Mouse (Mus musculus): ENCODE data around the gene Gm10203.
"Not testable (repeated sequence)": the region's sequence is repeated elsewhere in the genome, so short reads cannot be mapped to it uniquely, and the experiment has no call there.

Gm10203 gene

DNA sequence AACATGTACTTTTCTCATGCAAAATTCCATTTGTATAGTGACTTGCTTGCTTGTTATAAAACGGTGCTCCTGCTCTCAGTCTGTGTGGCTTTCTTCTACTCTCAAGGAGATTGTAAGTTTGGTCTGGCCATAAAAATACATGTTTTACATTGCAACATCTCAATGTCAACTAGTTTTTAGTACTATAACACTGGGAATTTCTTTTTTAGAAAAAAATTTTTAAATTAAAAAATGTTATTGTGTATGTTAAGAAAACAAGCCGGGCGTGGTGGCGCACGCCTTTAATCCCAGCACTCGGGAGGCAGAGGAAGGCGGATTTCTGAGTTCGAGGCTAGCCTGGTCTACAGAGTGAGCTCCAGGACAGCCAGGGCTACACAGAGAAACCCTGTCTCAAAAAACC lies at the start of gene Gm10203:
Gene Gm10203 (plus strand): TSS at position 301 of the 400 bp plus-strand sequence.
- not testable (repeated sequence) for DNase-seq (ENCODE audit: low spot score)

DNA sequence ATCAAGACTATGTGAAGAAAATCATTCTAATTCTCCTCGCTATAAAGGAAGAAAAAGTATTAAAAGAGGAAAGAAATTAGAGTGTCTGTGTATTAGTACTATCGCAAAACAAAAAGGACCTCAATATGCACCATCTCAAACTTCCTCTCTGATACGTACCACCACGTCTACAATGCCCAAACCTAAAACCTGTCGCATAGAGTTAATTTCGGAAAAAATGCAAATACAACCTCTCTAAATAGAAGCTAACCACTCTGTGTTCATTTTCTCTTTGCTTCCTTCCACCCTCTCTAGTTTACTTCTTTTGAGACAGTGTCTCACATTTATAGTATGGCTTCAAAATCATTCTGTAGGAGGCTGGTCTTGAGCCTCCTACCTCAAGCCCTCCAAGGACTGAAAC lies 37.6 kb upstream of the Gm10203 start:
- DNase-seq (ENCODE audit: low spot score) = no peak

DNA sequence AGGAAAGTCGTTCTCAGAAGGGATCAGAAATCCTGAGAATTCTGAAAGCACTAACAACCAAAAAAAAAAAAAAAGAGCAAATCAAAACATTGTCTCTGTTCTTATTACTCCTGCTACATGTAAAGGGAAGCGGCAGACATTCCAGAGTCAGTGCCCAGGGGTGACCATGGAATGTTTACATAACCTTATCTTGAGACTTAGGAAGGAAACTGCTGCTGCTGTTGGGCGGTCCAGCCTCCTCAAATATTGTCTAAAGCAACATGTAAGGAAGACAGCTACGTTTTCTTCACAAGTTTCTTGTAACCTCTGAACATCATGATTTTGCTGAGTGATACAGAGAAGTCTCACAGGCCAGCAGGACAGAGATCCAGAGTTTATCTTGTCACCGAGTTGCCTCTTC lies 36.5 kb upstream of the Gm10203 start:
- DNase-seq (ENCODE audit: low spot score) = peak; percentile 76

DNA sequence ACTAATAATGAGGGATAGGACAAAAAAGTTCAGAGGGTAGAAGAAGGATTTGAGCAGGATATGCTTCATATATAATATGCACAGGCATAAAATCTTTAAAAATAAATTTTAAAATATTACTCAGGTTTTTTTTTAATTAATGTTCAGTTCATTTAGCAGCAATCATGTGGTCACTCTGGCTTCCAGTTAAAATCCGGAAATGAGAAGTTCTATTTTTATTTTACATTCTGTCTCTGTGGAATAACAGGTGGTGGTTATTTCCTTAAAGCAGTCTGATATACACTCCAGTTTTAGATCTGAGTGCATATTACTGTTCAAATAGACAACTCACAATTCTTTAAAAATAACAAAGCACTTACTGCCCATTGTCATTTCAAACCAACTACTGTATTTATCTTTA lies 35.4 kb upstream of the Gm10203 start:
- no peak for DNase-seq (ENCODE audit: low spot score)

DNA sequence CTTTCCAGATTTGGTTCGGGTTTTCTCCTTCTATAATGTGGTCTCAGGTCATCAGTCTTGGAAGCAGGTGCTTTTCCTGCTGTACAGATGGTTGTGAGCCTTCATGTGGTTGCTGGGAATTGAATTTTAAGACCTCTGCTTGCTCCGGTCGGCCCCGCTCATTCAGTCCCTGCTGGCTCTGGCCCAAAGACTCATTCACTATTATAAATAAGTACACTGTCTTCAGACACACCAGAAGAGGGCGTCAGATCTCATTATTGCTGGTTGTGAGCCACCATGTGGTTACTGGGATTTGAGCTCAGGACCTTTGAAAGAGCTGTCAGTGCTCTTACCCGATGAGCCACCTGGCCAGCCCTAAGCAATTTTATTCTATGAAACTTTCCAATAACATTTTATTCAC lies 34.6 kb upstream of the Gm10203 start:
- no peak for DNase-seq (ENCODE audit: low spot score)

DNA sequence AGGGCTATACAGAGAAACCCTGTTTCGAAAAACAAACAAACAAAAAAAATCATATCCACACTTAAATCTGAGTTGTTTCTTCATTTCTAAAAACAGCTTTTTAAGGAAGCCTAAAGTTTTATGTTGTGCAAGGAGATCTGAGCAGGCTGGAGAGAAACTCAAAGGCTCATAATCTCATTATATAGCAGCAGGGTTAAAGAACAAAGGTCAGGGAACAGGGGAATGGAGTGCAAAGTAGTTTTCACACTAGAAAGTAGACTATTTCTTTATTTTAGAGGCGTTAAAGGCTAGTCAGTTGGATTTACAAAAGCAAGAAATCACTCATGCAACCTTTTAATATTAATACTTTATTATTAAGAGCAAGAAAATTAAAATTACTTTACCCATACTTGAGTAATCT lies 33.7 kb upstream of the Gm10203 start:
- no peak for DNase-seq (ENCODE audit: low spot score)

DNA sequence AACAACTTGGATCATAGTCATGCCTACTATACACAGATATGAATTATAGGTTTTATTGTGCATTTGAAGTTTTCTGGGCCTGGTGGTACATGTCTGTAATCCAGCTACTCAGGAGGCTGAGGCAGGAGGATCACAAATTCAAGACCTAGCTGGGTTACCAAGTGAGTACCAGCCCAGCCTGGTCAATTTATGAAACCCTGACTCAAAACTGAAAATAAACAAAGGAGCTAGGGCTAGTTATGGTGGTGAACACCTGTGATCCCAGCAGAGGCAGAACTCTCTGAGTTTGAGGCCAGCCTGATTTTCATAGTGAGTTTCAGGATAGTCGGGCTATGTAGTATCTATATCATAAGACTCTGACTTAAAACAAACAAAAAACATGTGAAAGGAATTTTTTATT lies 32.7 kb upstream of the Gm10203 start:
- no peak for DNase-seq (ENCODE audit: low spot score)

DNA sequence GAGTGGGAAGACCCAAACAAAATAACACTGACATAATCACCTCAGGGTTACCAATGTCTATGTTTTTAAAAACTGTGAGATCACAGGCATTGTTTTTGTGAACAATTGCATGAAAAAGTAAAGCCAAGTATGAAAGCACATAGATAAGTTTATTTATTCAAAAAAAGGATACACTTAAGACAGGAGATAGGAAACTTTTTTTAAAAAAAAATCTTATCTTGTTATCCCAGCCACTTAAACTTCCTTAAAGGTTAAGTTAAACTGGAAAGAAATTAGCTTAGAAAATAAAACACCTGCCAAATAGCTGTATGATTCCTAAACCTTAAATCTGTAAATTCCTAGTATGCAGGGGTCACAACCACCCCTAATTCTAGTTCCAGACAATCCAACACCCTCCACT lies 31.0 kb upstream of the Gm10203 start:
- DNase-seq (ENCODE audit: low spot score) = no peak

DNA sequence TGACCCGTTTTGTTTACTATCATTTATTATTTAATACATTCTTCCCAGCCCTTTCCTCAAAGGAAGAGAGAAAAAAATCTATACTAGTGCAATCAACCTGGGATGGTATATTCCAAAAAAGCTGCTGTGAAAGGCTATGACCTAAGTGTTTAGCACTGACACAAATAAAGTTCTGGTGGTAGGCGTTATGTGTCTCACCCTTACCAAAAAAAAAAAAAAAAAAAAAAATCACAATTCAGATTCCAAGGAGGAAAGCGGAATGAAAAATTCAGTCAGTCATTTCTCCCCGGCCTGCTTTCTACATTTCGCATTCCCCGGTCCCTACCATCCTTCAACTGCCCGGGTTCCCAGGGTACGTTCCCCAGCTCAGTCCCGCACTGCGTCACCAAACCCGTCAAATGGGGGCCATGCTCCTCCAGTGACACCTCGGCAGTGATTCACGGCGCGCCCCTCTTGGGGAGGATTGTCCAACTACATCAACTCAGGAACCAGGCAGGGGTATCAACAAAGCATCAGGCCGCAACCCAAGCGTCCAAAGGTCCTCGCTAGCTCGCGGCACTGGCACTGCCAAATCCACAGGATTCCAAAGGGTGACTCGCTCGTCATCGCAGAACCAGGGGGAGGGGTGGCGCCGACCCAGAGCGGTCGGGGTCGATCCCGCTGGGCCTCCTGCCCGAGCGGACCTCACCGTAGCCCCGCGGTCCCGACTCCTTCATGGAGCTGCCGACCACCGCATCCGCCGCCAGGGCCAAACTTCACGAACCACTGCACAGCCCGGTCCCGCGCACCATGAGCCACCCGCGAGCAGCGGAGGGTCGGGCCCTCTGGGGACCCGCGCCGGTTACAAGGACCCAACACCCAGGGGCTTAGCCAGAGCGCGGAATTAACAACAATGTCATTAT lies 29.5 kb upstream of the Gm10203 start:
- peak; percentile 72 for DNase-seq (ENCODE audit: low spot score)

DNA sequence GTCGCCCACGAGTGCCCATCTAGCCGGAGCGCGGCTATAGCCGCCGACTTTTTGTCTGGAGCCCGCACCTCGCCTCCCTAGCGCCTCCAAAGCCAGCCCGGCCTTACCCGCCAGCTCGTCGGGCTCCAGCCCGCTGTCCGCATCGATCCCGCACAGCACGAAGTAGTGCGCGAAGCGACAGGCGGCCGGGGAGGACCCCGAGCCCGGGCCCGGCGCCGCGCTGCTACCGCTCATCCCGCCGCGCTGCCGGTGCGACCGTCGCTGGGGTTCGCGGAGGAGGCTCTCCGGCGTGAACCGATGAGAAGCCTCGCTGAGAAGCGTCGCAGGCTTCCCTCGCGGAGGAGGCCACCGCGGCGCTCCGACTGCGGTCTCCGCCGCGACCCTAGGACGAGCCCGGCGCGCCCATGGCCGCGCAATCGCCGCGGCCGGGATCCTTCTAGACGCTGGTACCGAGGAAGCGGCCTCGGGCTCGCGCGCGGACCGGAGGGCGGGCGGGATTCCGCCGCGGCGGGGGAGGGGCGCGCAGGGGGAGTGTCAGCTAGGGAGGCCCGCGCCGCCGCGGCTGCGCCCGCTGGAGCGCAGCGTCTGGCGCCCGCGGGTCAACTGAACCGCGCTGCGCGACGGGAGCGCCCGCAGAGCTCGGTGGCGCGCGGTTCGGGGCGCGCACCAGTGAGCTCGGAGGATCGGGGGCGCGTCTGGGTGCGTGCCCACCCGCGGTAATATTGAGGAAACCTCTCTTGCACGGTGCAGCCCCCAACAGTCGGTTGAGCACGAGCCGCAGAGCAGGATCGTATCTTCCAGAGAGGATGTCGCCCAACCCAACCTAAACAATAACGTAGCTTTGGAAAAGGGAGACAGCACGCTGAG lies 28.7 kb upstream of the Gm10203 start, which contains the start of gene Dennd5b:
Gene Dennd5b (minus strand): TSS at position 605 of the 867 bp plus-strand sequence.
- peak; percentile 86 for DNase-seq (ENCODE audit: low spot score)

DNA sequence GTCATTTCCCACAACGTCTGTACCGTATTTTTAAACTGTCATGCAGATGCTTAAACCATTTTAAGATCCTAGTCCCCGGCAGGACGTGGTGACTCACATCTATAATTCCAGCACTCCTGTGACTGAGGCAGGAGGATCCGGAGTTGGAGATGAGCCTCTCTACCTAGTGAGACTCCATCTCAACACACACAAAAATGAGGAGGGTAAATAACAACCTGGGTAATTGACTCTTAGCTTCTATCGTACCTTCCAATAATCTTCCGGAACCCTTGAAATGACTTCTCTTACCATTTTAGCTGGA lies 28.1 kb upstream of the Gm10203 start:
- no peak for DNase-seq (ENCODE audit: low spot score)

DNA sequence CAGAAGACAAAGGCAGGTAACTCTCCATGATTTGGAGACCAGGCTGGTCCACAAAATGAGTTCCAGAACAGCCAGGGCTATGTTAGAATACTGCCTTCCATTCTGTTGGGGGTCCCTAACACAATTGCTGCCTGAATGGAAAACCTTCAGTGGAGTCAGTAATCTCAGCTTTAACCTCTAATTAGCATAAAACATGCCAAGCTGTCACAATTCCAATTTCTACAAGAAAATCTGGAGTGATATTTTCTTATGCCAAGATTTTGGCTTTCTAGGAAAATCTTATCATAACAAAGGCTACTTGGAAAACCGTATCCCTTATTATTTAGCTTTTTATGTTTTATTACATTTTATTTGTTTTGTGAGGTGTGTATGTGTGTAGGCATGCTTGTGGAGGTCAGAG lies 26.5 kb upstream of the Gm10203 start:
- DNase-seq (ENCODE audit: low spot score) = no peak

DNA sequence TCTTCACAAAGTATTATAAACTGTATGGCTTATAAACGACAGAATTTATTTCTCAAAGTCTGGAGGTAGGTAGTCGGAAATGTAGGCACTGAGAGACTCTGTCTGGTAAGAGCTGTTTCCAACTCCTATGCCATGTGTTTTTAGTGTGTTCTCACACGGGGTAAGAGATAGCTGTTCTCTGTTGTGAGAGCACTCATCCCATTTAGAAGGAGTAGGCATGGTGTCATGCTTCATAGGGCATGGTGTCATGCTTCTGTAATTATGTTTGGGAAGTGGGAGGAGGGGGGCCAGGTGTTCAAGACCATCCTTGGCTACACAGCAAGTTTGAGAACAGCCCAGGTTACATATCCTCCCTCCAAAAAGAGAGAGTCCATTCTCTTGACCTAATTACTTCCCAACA lies 22.4 kb upstream of the Gm10203 start:
- DNase-seq (ENCODE audit: low spot score) = no peak

DNA sequence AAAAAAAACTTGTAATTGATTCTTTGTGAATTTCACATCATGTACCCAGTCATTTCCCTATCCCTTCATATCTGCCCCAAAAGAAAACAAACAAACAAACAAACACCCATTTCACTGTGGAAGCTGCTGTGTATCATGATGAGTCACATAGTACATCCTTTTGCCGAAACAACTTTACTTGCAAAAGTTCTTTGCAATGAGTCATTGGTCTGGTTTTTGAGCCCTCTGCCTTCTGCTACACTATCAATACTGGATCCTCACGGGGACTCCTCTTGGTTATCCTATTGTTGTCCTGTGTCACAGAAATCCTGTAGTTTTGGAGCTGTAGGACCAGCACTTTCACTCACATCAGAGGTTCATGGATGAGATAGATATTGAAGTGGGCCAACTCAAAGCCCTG lies 21.1 kb upstream of the Gm10203 start:
- no peak for DNase-seq (ENCODE audit: low spot score)

DNA sequence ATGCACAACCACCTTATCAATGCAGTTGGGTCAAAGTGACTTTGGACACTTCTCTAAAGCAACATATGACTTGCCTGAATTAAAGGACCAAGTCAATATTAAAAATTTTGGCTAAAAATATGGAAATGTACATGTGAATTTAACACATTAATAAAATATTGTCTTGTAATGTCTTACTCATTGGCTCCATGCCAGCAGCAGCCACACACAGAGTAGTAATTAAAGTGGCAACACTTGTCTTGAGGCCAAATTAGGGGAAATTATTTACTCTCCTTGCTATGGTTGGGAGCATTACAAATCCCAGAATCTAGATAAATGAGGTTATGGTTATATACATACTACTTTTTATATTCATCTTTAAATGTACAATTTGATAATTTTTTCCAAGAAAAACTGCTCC lies 13.0 kb upstream of the Gm10203 start:
- no peak for DNase-seq (ENCODE audit: low spot score)

DNA sequence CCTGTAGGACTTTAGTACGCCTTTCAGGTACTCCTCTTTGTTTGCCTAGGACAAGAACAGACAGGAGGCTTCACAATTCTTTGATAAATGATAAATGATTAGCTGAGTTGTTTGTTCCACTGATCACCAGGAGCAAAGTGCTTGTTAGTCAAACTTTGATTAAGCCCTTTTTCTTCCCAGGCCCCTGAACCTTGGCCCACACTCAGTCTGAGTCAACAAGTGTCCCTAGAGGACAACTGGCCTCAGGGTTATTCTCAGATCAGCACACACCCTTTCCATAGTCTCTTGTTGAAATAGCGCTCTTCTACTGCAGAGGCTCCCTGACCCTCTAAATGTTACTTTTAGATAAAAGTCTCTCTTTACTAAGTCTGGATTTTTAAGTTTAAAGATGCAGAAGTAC lies 11.0 kb upstream of the Gm10203 start:
- DNase-seq (ENCODE audit: low spot score) = peak; percentile 86

DNA sequence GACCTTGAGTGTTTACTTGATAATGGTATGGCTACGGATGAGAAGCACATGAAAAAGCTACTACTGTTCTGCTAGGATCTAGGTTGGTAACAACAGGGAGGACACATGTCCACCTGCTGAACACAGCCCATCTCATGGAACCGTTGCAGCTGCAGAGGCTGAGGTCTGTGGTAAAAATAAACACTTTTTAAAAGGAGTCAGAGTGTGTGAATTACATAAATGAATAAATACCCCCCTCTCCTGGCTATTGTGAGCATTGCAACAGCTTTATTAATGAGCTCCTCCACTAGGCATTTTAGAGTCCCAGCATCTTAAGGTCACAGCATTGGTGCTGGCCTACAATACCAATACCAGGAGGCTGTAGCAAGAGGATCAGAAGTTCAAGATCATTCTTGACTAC lies 10.1 kb upstream of the Gm10203 start:
- peak; percentile 57 for DNase-seq (ENCODE audit: low spot score)

DNA sequence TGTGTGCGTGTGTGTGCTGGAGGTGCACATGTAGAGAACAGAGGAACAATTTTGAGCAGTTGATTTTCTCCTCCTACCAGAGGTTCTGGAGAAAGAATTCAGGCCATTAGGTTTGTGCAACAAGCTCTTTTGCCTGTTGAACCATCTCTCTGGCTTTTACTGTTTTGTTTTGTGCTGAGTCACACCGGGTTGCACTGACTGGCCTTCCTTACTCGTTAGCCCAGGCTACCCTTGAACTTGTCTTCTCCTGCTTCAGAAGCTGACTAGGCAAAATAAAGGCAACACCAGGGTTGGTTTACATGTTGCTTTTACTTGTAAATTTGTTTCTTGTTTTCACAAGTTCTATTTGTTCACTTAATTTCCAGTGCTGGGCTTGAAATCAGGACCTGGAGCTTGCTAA lies 6.9 kb upstream of the Gm10203 start:
- no peak for DNase-seq (ENCODE audit: low spot score)

DNA sequence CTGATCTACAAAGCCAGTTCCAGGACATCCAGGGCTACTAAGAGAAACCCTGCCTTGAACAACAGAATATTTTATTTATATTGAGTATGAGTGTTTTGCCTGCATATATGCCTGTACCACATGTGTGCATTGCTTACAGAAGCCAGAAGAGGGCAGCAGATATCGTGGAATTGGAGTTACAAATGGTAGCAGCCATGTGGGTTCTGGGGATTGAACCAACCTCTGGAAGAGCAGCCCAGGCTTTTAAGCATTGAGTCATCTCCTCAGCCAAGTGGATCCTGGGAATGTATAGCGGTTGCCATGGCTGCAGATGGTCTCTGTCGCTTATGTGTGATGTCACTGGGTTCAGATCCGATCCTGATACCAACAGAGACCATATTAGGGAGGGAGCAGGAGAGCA lies 3.3 kb upstream of the Gm10203 start:
- no peak for DNase-seq (ENCODE audit: low spot score)

DNA sequence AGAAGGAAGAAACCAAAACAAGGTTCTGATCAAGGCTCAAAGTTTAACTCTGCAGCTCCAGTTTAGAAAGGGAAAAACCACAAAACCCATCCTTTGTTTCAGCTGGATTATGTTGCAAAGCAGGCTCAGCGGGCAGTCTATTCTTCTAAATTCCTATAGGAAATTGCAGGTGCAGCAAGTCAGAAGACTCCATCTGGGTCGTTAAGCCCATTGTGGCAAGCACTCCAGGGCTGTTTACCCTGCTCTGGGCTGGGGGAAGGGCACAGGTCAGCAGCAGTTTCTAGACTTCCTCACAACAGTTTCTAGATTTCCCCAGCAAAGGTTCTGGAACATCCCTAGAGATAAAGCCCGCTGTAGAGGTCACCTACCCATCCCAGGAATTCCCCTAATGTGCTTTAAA lies 1.1 kb downstream of the Gm10203 start:
- DNase-seq (ENCODE audit: low spot score) = no peak

DNA sequence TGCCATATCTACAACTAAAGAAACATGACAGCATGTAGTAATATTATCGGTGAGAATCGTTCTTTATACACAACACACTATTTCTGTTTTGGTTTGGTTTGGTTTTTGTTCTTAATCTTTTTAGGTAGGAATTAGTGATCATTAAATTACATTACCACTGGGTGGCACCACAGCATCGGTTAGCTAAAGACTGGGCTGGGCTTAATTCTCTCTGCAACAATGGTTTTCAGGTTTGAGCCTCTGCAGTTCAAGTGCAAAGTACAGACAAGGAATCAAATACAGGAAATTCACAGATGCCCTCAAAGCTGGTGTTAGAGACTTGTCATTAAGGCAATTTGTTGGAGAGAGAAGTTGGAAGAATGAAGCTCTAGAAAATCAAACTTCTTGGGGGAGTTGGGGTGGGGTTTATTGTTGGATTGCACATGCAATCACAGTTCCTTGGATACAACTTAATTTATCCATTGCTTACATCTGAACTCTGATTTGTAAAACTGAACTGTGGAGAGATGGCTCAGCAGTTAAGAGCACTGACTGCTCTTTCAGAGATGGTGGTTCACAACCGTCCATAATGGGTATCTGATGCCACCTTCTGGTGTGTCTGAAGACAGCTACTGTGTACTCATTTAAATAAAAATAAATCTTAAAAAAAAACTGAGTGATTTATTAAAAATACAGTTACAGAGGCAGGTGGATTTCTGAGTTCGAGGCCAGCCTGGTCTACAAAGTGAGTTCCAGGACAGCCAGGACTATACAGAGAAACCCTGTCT lies 2.5 kb downstream of the Gm10203 start:
- peak; percentile 66 for DNase-seq (ENCODE audit: low spot score)

DNA sequence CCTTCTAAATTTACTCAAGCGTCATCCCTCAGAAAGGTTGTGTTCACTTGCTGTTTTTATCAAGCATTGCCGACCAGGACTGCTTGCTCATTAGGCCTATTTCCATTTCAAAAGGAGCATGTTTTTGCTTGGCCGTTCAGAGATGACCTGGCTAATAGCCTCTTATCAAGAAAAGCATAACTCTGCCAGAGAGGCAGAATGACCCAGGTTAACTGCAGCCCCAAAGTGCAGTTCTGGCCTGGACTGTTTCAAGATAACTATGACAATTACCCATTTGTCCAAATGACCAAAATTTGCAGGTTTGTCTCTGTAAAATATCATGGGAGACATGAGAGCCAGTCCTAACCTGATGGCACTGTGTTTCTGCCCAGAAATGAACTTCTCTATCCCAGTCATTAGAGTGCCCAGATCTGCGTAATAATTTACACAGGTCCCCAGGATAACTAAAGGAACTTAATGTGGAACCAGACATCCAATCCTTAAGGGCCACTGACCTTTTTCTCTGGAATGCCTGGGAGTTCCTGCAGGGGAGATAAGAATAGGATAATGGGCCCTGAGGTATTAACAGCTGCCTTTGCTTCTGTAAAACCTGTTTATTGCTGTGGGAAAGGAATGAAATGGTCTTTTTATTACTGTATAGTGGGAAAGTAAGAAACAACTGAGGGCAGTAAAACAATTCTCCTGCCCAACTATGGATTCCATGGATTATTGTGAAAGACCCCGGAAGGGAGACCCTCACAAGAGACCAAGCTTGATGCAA lies 4.6 kb downstream of the Gm10203 start:
- DNase-seq (ENCODE audit: low spot score) = peak; percentile 66

Measured in yolk sac, embryonic 10.5 days (tissue).